20 mouse cellular contexts compared by ENCODE assay signal in genomic region chr5:80005470-80005869, GRCm38 (mm10).
A peak's percentile ranks its signal among the peaks of the same experiment; 100 is the strongest.
DNase-seq lines count a peak whose midpoint lies in the region; ATAC-seq lines count a peak whose summit lies in the region.
"Had no signal": no experiment of that assay in that cellular context is flagged by ENCODE, and none has a peak within 500 bp of the region (broad histone marks: within the 10 kb centered on the region; RNA-seq: fewer than 3 reads in every experiment).

No protein-coding gene starts in this region.

- no peak for DNase-seq in frontal cortex, postnatal 14 days (ENCODE audit: low spot score in 2 of 2)
- peak; percentile 18 for DNase-seq in layer of hippocampus, adult 9-11 months
- DNase-seq in layer of hippocampus, adult 9-10 months (ENCODE audit: low spot score) = no peak
- no peak for DNase-seq in adipocyte (ENCODE audit: low spot score)
- DNase-seq: adrenal gland, adult 2 months; adrenal gland, postnatal 10 days; adrenal gland, postnatal 25 days; B cell, adult 2 months; cerebellum, adult 11-12 months; cerebellum, adult 2 months; cerebellum, adult 9-10 months; cerebellum, postnatal 10 days; cerebellum, postnatal 25 days; forebrain, postnatal 0 days had no signal

- ATAC-seq in frontal cortex, adult (ENCODE audit: low TSS enrichment) = peak; percentile 76
- ATAC-seq: activated CD4-positive, CD25-positive, alpha-beta regulatory T cell, adult 4 months; CD4-positive, CD25-positive, alpha-beta regulatory T cell, adult 4 months; forebrain, embryonic 13.5 days; forebrain, embryonic 15.5 days; forebrain, postnatal 0 days; Patski had no signal
